Mouse (Mus musculus): ENCODE measurements around the gene Zfp691. TPM values are rescaled to one million over a fixed set of nuclear protein-coding genes. Genes with fewer than 3 reads are reported as not detected.

Zfp691 gene
- 6.8 and 8.7 TPM in 2 replicates for polyA plus RNA-seq (2012; rRNA removed)

GRCm38 (mm10) chr4:119173851-119174453 is at the start of gene Zfp691:
Zfp691 (minus strand) TSS chr4:119174195.

GRCm38 (mm10) chr4:119218169-119218568 is 44.2 kb upstream of the Zfp691 start, which contains the start of gene Tmem269:
Tmem269 (minus strand) TSS chr4:119218217.

GRCm38 (mm10) chr4:119194909-119195581 is 21.1 kb upstream of the Zfp691 start, which contains the start of gene Svbp:
Svbp (plus strand) TSS chr4:119195306.

GRCm38 (mm10) chr4:119189864-119190263 is 15.9 kb upstream of the Zfp691 start, which contains the start of gene Ermap:
Ermap (minus strand) TSS chr4:119190011.

Other genes starting within 250 kb of the Zfp691 start
- gene Olfr1328, start 235.6 kb downstream of the Zfp691 start, polyA plus RNA-seq (2012; rRNA removed), result not detected in 2 replicates
- gene Lao1, start 212.6 kb downstream of the Zfp691 start, polyA plus RNA-seq (2012; rRNA removed), result not detected in 2 replicates
- 71.8 and 86.0 TPM in 2 replicates for gene Slc2a1, start 65.5 kb downstream of the Zfp691 start, polyA plus RNA-seq (2012; rRNA removed)
- 0.85 and 1.5 TPM in 2 replicates for gene Ermap, start 15.8 kb upstream of the Zfp691 start, polyA plus RNA-seq (2012; rRNA removed)
- 151 and 155 TPM in 2 replicates for gene Svbp, start 21.1 kb upstream of the Zfp691 start, polyA plus RNA-seq (2012; rRNA removed)
- gene Tmem269, start 44.0 kb upstream of the Zfp691 start, polyA plus RNA-seq (2012; rRNA removed), result 0.43 and 0.93 TPM in 2 replicates
- gene AU022252, start 58.5 kb upstream of the Zfp691 start, polyA plus RNA-seq (2012; rRNA removed), result 12.0 and 16.6 TPM in 2 replicates
- 28.5 and 56.8 TPM in 2 replicates for gene P3h1, start 58.7 kb upstream of the Zfp691 start, polyA plus RNA-seq (2012; rRNA removed)
- 0.98 and 1.4 TPM in 2 replicates for gene Cldn19, start 81.2 kb upstream of the Zfp691 start, polyA plus RNA-seq (2012; rRNA removed)
- 750 and 835 TPM in 2 replicates for gene Ybx1, start 120.4 kb upstream of the Zfp691 start, polyA plus RNA-seq (2012; rRNA removed)
- 71.5 and 83.2 TPM in 2 replicates for gene Ppih, start 146.4 kb upstream of the Zfp691 start, polyA plus RNA-seq (2012; rRNA removed)
- 9.8 and 10.3 TPM in 2 replicates for gene Ccdc30, start 241.3 kb upstream of the Zfp691 start, polyA plus RNA-seq (2012; rRNA removed)
- gene Ppcs, start 248.2 kb upstream of the Zfp691 start, polyA plus RNA-seq (2012; rRNA removed), result 10.9 and 12.3 TPM in 2 replicates
- gene Zmynd12, start 248.6 kb upstream of the Zfp691 start, polyA plus RNA-seq (2012; rRNA removed), result 0.33 and 0.34 TPM in 2 replicates